Mouse (Mus musculus): ENCODE data around the gene Slc6a6. TPM values are rescaled to one million over a fixed set of nuclear protein-coding genes. Genes with fewer than 3 reads are reported as not detected.

The Slc6a6 gene
- total and polyA plus RNA-seq, 3 experiments, result 54.6 to 90.0 TPM; not detected in 1

DNA sequence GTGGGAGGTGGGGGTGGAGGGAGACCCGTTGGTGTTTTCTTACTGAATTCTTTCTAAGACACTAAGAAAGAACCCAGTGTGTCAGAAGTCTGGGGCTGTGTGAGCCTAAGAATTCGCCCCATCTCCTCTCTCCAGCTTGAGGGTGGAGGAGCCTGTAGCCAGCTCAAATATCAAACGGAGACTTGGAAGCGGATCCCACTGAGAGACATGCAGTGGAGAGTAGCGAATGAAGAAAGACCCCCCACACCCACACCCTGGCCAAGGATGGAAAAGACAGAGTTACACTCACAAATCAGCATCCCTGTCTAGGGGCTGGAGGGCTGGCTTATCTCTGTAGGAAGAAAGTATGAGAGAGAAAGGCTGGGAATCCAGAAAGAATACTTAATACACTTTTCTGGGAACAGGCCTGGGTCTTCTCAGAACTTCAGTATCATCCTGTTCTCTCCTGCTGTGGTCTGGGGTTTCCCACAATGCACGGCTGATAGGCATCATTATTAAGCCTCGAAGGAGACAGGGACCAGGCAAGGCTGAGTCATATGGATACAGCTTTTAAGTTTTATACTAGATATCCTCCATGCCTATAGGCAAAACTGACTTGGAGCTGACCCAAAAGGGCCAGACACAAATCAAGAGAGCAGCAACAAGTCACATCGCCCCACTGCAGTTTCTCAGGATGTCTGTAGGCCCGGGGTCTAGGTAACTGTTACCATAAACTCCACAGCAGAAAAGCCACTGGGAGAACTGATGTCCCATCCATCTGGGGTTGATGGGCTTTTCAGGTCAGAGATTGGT lies 45.5 kb upstream of the Slc6a6 start:
- no peaks in the 10 kb centered on the region for H3K4me1 ChIP-seq (ENCODE audit: control insufficient read depth in 1 of 2, insufficient read depth in 2 of 2, low read length in 2 of 2)
- H3K36me3 ChIP-seq (ENCODE audit: control insufficient read depth in 1 of 2, insufficient read depth in 2 of 2, low read length in 2 of 2), result no peaks in the 10 kb centered on the region
- no peak for TF ChIP-seq ELF1 (IDR thresholded peaks at IDR 0.05; ENCODE audit: low read depth, low read length)
- TF ChIP-seq NRF1 (IDR thresholded peaks at IDR 0.05; ENCODE audit: insufficient read depth, low read depth, low read length, poor library complexity, severe bottlenecking), result no peak
- H3K9ac ChIP-seq (ENCODE audit: control insufficient read depth, low read depth, low read length, poor library complexity, severe bottlenecking), result no peak overlapping the region
- no peaks in the 10 kb centered on the region; a peak in 2 of 4 replicates for H3K27me3 ChIP-seq (ENCODE audit: control insufficient read depth in 1 of 2, insufficient read depth in 2 of 2, low read length in 2 of 2)
- no peaks in the 10 kb centered on the region for H3K9me3 ChIP-seq (replicated peaks; ENCODE audit: insufficient read depth, low read length)
- H3K4me3 ChIP-seq (ENCODE audit: control insufficient read depth in 1 of 2, insufficient read depth in 1 of 2, low read depth in 2 of 2, low read length in 2 of 2), result no peak overlapping the region
- no peak for DNase-seq (ENCODE audit: low read depth, low spot score)
- H3K79me2 ChIP-seq (ENCODE audit: control insufficient read depth, insufficient read depth, low read length, poor library complexity), result no peaks in the 10 kb centered on the region
- H3K27ac ChIP-seq (ENCODE audit: control insufficient read depth, low read depth, low read length), result no peak overlapping the region

DNA sequence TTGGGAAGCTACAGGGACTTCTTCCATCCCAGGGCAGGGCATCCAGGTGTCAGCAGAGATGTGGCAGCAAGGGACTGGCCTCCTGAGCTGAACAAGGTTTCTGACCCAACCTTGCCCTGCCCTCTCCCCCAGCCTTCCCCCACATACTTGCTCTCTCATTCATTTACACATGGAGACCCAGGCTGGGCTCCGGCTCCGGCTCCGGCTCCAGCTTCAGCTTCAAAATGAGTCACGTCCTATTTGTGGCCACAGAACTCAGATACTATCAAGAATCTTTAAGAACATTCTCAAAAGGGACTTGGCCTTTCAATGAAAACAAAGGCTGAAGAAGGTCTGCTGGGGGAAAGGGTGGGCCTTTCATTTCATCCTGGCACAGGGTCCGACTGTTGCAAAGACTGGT lies 40.8 kb upstream of the Slc6a6 start:
- Histone ChIP-seq H3K4me3 (ENCODE audit: control insufficient read depth in 1 of 2, insufficient read depth in 1 of 2, low read depth in 2 of 2, low read length in 2 of 2) (no peak overlapping the region), H3K4me1 (ENCODE audit: control insufficient read depth in 1 of 2, insufficient read depth in 2 of 2, low read length in 2 of 2) (no peaks in the 10 kb centered on the region), H3K9me3 (replicated peaks; ENCODE audit: insufficient read depth, low read length) (no peaks in the 10 kb centered on the region), H3K79me2 (ENCODE audit: control insufficient read depth, insufficient read depth, low read length, poor library complexity) (no peaks in the 10 kb centered on the region), H3K27ac (ENCODE audit: control insufficient read depth, low read depth, low read length) (no peak overlapping the region), H3K27me3 (ENCODE audit: control insufficient read depth in 1 of 2, insufficient read depth in 2 of 2, low read length in 2 of 2) (no peaks in the 10 kb centered on the region; a peak in 2 of 4 replicates), H3K9ac (ENCODE audit: control insufficient read depth, low read depth, low read length, poor library complexity, severe bottlenecking) (no peak overlapping the region), H3K36me3 (ENCODE audit: control insufficient read depth in 1 of 2, insufficient read depth in 2 of 2, low read length in 2 of 2) (no peaks in the 10 kb centered on the region)
- no peak for TF ChIP-seq SIN3A (IDR thresholded peaks at IDR 0.05; ENCODE audit: low read length)
- TF ChIP-seq ETS1 (IDR thresholded peaks at IDR 0.05; ENCODE audit: low read depth, low read length), result no peak
- no peak for TF ChIP-seq TAL1 (IDR thresholded peaks at IDR 0.05; ENCODE audit: low read length)
- TF ChIP-seq EP300 (IDR thresholded peaks at IDR 0.05; ENCODE audit: low read depth in 1 of 2, low read length in 2 of 2), result no peak
- TF ChIP-seq MEF2A (IDR thresholded peaks at IDR 0.05; ENCODE audit: extremely low read depth, insufficient replicate concordance, low read depth, low read length, poor library complexity, severe bottlenecking), result no peak
- TF ChIP-seq USF2 (IDR thresholded peaks at IDR 0.05; ENCODE audit: borderline replicate concordance in 1 of 2, insufficient read depth in 1 of 2, low read depth in 1 of 2, low read length in 2 of 2), result no peak
- TF ChIP-seq UBTF (IDR thresholded peaks at IDR 0.05; ENCODE audit: borderline replicate concordance, insufficient read depth, low read depth, low read length), result no peak
- no peak for TF ChIP-seq BHLHE40 (IDR thresholded peaks at IDR 0.05; ENCODE audit: borderline replicate concordance, low read depth, low read length)
- no peak for TF ChIP-seq KAT2A (conservative IDR thresholded peaks at IDR 0.05; ENCODE audit: low read depth, low read length)
- no peak for TF ChIP-seq NELFE (IDR thresholded peaks at IDR 0.05; ENCODE audit: low read depth, low read length)
- TF ChIP-seq GABPA (IDR thresholded peaks at IDR 0.05; ENCODE audit: low read depth, low read length), result no peak
- TF ChIP-seq CTCF (IDR thresholded peaks at IDR 0.05 in 2 of 3, conservative IDR thresholded peaks at IDR 0.05 in 1 of 3; ENCODE audit: control insufficient read depth in 1 of 3, insufficient read depth in 1 of 3, low read depth in 2 of 3, low read length in 3 of 3, poor library complexity in 1 of 3, severe bottlenecking in 1 of 3), result no peak
- TF ChIP-seq ELF1 (IDR thresholded peaks at IDR 0.05; ENCODE audit: low read depth, low read length), result no peak
- no peak for DNase-seq (ENCODE audit: low read depth, low spot score)
